Mouse (Mus musculus) lung, postnatal 10 days (tissue): ENCODE data around the gene Lyrm1.

Source experiments
- DNase-seq: peaks from one replicate; pipeline ENCODE4 v3.0.0; 2021

Gene Lyrm1

GRCm38 (mm10) chr7:119969320-119969719 lies 73.7 kb downstream of the Lyrm1 start:
- no peak for DNase-seq

- no peak for DNase-seq
These were observed 78.6 kb downstream of the Lyrm1 start for GRCm38 (mm10) chr7:119974214-119974613.

- peak; percentile 17 for DNase-seq
These were observed 80.6 kb downstream of the Lyrm1 start for GRCm38 (mm10) chr7:119976256-119976655.

GRCm38 (mm10) chr7:119977574-119977973 lies 81.9 kb downstream of the Lyrm1 start:
- DNase-seq = no peak

- no peak for DNase-seq
These were observed 82.9 kb downstream of the Lyrm1 start for GRCm38 (mm10) chr7:119978576-119978975.

GRCm38 (mm10) chr7:119980170-119980569 lies 84.5 kb downstream of the Lyrm1 start:
- DNase-seq = no peak

GRCm38 (mm10) chr7:119985279-119985912 lies 89.7 kb downstream of the Lyrm1 start:
- DNase-seq = no peak

GRCm38 (mm10) chr7:119997066-119997465 lies 101.4 kb downstream of the Lyrm1 start:
- DNase-seq = no peak
